In genomic region chr12:76405183-76405970, GRCm38 (mm10) we compare ENCODE assay signal across 10 mouse cellular contexts. TPM values are rescaled to one million over a fixed set of nuclear protein-coding genes. Genes with fewer than 3 reads are reported as not detected.
DNase-seq lines count a peak whose midpoint lies in the region; ATAC-seq lines count a peak whose summit lies in the region.
"Had no signal": no experiment of that assay in that cellular context is flagged by ENCODE, and none has a peak within 500 bp of the region (broad histone marks: within the 10 kb centered on the region; RNA-seq: fewer than 3 reads in every experiment).

No protein-coding gene starts in this region.

- no peaks in the 10 kb centered on the region for H3K9me3 ChIP-seq in kidney, embryonic 15.5 days (replicated peaks)
- no peaks in the 10 kb centered on the region for H3K9me3 ChIP-seq in liver, embryonic 13.5 days (replicated peaks)
- no peaks in the 10 kb centered on the region for H3K9me3 ChIP-seq in neural tube, embryonic 14.5 days (ENCODE audit: control insufficient read depth, low read length)

- H3K27me3 ChIP-seq in kidney, embryonic 15.5 days = peaks cover 41% of the 10 kb centered on the region
- peaks cover 49% of the 10 kb centered on the region for H3K27me3 ChIP-seq in liver, embryonic 13.5 days
- H3K27me3 ChIP-seq in neural tube, embryonic 14.5 days (ENCODE audit: control insufficient read depth, insufficient read depth, low read length) = peaks cover 27% of the 10 kb centered on the region

- WGBS in kidney, embryonic 15.5 days = 3% methylated on average over 64 of the region's 64 CpGs
- 7% methylated on average over 64 of the region's 64 CpGs for WGBS in liver, embryonic 13.5 days (ENCODE audit: insufficient replicate concordance)
- 3% methylated on average over 64 of the region's 64 CpGs for WGBS in neural tube, embryonic 14.5 days

- peak; percentile 28 for DNase-seq in gastrocnemius, postnatal 10 days
- DNase-seq in gastrocnemius, adult 8-10 months (ENCODE audit: low spot score in 2 of 2) = no peak
- DNase-seq in cerebellum, postnatal 10 days = peak; percentile 65 to 71
- DNase-seq in heart, adult 9 months (ENCODE audit: low spot score in 2 of 2) = peak; percentile 12 to 18
- DNase-seq in liver, embryonic 13.5 days = peak; percentile 15
- peak; percentile 23 for DNase-seq in thymus, postnatal 0 days (ENCODE audit: low spot score)

- H3K4me2 ChIP-seq in kidney, embryonic 15.5 days = peak overlapping the region; percentile 94
- H3K4me2 ChIP-seq in liver, embryonic 13.5 days = peak overlapping the region; percentile 93
- H3K4me2 ChIP-seq in neural tube, embryonic 14.5 days (ENCODE audit: low read depth, low read length) = peak overlapping the region; percentile 80

- no peaks in the 10 kb centered on the region for H3K36me3 ChIP-seq in kidney, embryonic 15.5 days
- H3K36me3 ChIP-seq in liver, embryonic 13.5 days = no peaks in the 10 kb centered on the region
- H3K36me3 ChIP-seq in neural tube, embryonic 14.5 days (ENCODE audit: control insufficient read depth, insufficient read depth, low read length) = no peaks in the 10 kb centered on the region

- H3K4me3 ChIP-seq in kidney, embryonic 15.5 days (replicated peaks) = peak overlapping the region; percentile 78
- H3K4me3 ChIP-seq in liver, embryonic 13.5 days (replicated peaks) = peak overlapping the region; percentile 75
- H3K4me3 ChIP-seq in neural tube, embryonic 14.5 days (ENCODE audit: low read depth, low read length) = peak overlapping the region; percentile 67

- no peak overlapping the region for H3K27ac ChIP-seq in kidney, embryonic 15.5 days
- no peak overlapping the region for H3K27ac ChIP-seq in liver, embryonic 13.5 days
- no peak overlapping the region for H3K27ac ChIP-seq in neural tube, embryonic 14.5 days (ENCODE audit: low read depth, low read length)

- ATAC-seq in kidney, embryonic 15.5 days (replicated peaks; ENCODE audit: low FRiP score) = no peak
- ATAC-seq in liver, embryonic 13.5 days (ENCODE audit: low read depth) = no peak
- no peak for ATAC-seq in neural tube, embryonic 14.5 days (ENCODE audit: low read depth)

- H3K4me1 ChIP-seq in kidney, embryonic 15.5 days = peaks cover 26% of the 10 kb centered on the region
- H3K4me1 ChIP-seq in liver, embryonic 13.5 days (replicated peaks) = peaks cover 37% of the 10 kb centered on the region
- H3K4me1 ChIP-seq in neural tube, embryonic 14.5 days (ENCODE audit: control insufficient read depth, insufficient read depth, low read length) = peaks cover 10% of the 10 kb centered on the region

- H3K9ac ChIP-seq in kidney, embryonic 15.5 days = no peak overlapping the region
- H3K9ac ChIP-seq in liver, embryonic 13.5 days = peak overlapping the region; percentile 26; the same call in 1 of the 2 replicates
- no peak overlapping the region for H3K9ac ChIP-seq in neural tube, embryonic 14.5 days (replicated peaks; ENCODE audit: low read depth, low read length)

RNA-seq across cellular contexts. Expression of gene Hspa2, which starts 1.4 kb away (rescaled TPM):
- total RNA-seq in gastrocnemius, postnatal 10 days (2021) = 1 to 10 TPM; 7.4 to 8.7 TPM
- total RNA-seq in gastrocnemius, adult 8-10 months (2022) = 1 to 10 TPM; 4.3 to 7.3 (median 4.8) TPM
- 9.3 and 10.3 TPM in 2 replicates for polyA plus RNA-seq in kidney, embryonic 15.5 days (2015; fragmentation: Nextera tagmentation; extraction: Ambion mirVana)
- 1.7 and 2.4 TPM in 2 replicates for polyA plus RNA-seq in liver, embryonic 13.5 days (2015; fragmentation: Nextera tagmentation; extraction: Ambion mirVana)
- polyA plus RNA-seq in neural tube, embryonic 14.5 days (2014; fragmentation: Nextera tagmentation; extraction: Ambion mirVana) = 4.7 and 5.7 TPM in 2 replicates
- 3.5 and 4.2 TPM in 2 replicates for polyA plus RNA-seq in thymus, postnatal 0 days (2015; fragmentation: Nextera tagmentation; extraction: Ambion mirVana)

RNA-seq across cellular contexts. Expression of gene Ppp1r36, which starts 12.0 kb away (rescaled TPM):
- under 1 TPM; 0.34 to 0.38 TPM for total RNA-seq in gastrocnemius, postnatal 10 days (2021)
- total RNA-seq in gastrocnemius, adult 8-10 months (2022) = not detected
- polyA plus RNA-seq in kidney, embryonic 15.5 days (2015; fragmentation: Nextera tagmentation; extraction: Ambion mirVana) = 3.1 and 4.3 TPM in 2 replicates
- polyA plus RNA-seq in liver, embryonic 13.5 days (2015; fragmentation: Nextera tagmentation; extraction: Ambion mirVana) = 0.16 TPM in 1 of 2 replicates, not detected in the other
- polyA plus RNA-seq in neural tube, embryonic 14.5 days (2014; fragmentation: Nextera tagmentation; extraction: Ambion mirVana) = 0.81 and 1.5 TPM in 2 replicates
- polyA plus RNA-seq in thymus, postnatal 0 days (2015; fragmentation: Nextera tagmentation; extraction: Ambion mirVana) = 0.26 and 0.32 TPM in 2 replicates
- total RNA-seq: MEL had no signal
- polyA plus RNA-seq: large intestine, adult 2 months had no signal

RNA-seq across cellular contexts. Expression of gene Zbtb1, which starts 35.3 kb away (rescaled TPM):
- total RNA-seq in gastrocnemius, postnatal 10 days (2021) = 1 to 10 TPM; 5.1 to 7.0 TPM
- total RNA-seq in gastrocnemius, adult 8-10 months (2022) = 1 to 10 TPM; 4.0 to 5.1 (median 4.3) TPM
- 10.3 and 10.8 TPM in 2 replicates for polyA plus RNA-seq in kidney, embryonic 15.5 days (2015; fragmentation: Nextera tagmentation; extraction: Ambion mirVana)
- 4.3 and 5.9 TPM in 2 replicates for polyA plus RNA-seq in liver, embryonic 13.5 days (2015; fragmentation: Nextera tagmentation; extraction: Ambion mirVana)
- polyA plus RNA-seq in neural tube, embryonic 14.5 days (2014; fragmentation: Nextera tagmentation; extraction: Ambion mirVana) = 3.5 and 5.1 TPM in 2 replicates
- 13.9 and 15.5 TPM in 2 replicates for polyA plus RNA-seq in thymus, postnatal 0 days (2015; fragmentation: Nextera tagmentation; extraction: Ambion mirVana)

RNA-seq across cellular contexts. Expression of gene Zbtb25, which starts 36.0 kb away (rescaled TPM):
- total RNA-seq in gastrocnemius, postnatal 10 days (2021) = 10 to 100 TPM; 10.6 to 11.0 TPM
- 1 to 10 TPM; 6.7 to 8.9 (median 8.4) TPM for total RNA-seq in gastrocnemius, adult 8-10 months (2022)
- polyA plus RNA-seq in kidney, embryonic 15.5 days (2015; fragmentation: Nextera tagmentation; extraction: Ambion mirVana) = 14.9 and 16.3 TPM in 2 replicates
- 8.3 and 9.2 TPM in 2 replicates for polyA plus RNA-seq in liver, embryonic 13.5 days (2015; fragmentation: Nextera tagmentation; extraction: Ambion mirVana)
- polyA plus RNA-seq in neural tube, embryonic 14.5 days (2014; fragmentation: Nextera tagmentation; extraction: Ambion mirVana) = 14.5 and 16.6 TPM in 2 replicates
- polyA plus RNA-seq in thymus, postnatal 0 days (2015; fragmentation: Nextera tagmentation; extraction: Ambion mirVana) = 27.0 and 28.8 TPM in 2 replicates

Comparison
In these comparisons a context has a peak if more than half of its experiments do, and no peak if none do; other contexts are left out.
1. DNase-seq: peak in gastrocnemius, postnatal 10 days (single experiment), cerebellum, postnatal 10 days (2 of 2), heart, adult 9 months (2 of 2), liver, embryonic 13.5 days (single experiment) and thymus, postnatal 0 days (single experiment); none in gastrocnemius, adult 8-10 months (0 of 2).
2. Peak in every context shown above with its lines, with median percentiles within 50 percentile points of each other: H3K4me2 ChIP-seq and H3K4me3 ChIP-seq.